Mouse (Mus musculus) lung, embryonic 16.5 days (tissue): ENCODE results near the gene 2010111I01Rik. TPM values are rescaled to one million over a fixed set of nuclear protein-coding genes. Genes with fewer than 3 reads are reported as not detected.

ENCODE experiments used
- ATAC-seq: fragments of 200-750 bp; cut with Nextera tagmentation; 2 replicates; pipeline ENCODE4 v1.8.0; 2017; ENCODE audit warnings: low read depth, mild to moderate bottlenecking, moderate library complexity
- H3K27ac ChIP-seq: fragments of 300-500 bp; sonication (generic); 2 replicates; pipeline ENCODE4 v1.5.1; 2014; ENCODE audit warnings: mild to moderate bottlenecking, control low read depth, low read length
- H3K27me3 ChIP-seq: fragments of 300-500 bp; sonication (generic); 2 replicates; pipeline ENCODE4 v1.6.1; 2014; ENCODE audit warnings: low read depth, low read length, mixed read lengths; ENCODE audit not compliant: control insufficient read depth, insufficient read depth
- H3K36me3 ChIP-seq: fragments of 300-500 bp; sonication (generic); 2 replicates; pipeline ENCODE4 v1.6.1; 2014; ENCODE audit warnings: low read length; ENCODE audit not compliant: control insufficient read depth, insufficient read depth
- H3K4me1 ChIP-seq: fragments of 300-500 bp; sonication (generic); replicated peaks from 2 replicates; pipeline ENCODE4 v1.6.1; 2014; ENCODE audit warnings: low read length, mixed read lengths; ENCODE audit not compliant: control insufficient read depth, insufficient read depth
- H3K4me2 ChIP-seq: fragments of 300-500 bp; sonication (generic); 2 replicates; pipeline ENCODE4 v1.6.1; 2014; ENCODE audit warnings: low read depth, low read length, control low read depth
- H3K4me3 ChIP-seq: fragments of 300-500 bp; sonication (generic); 2 replicates; pipeline ENCODE4 v1.5.1; 2014; ENCODE audit warnings: mild to moderate bottlenecking, low read length, control low read depth
- H3K9ac ChIP-seq: fragments of 300-500 bp; sonication (generic); 2 replicates; pipeline ENCODE4 v1.6.1; 2014; ENCODE audit warnings: low read length, control low read depth
- H3K9me3 ChIP-seq: fragments of 300-500 bp; sonication (generic); 2 replicates; pipeline ENCODE4 v1.6.1; 2016; ENCODE audit warnings: low read length; ENCODE audit not compliant: control insufficient read depth
- WGBS: fragments of 180-500 bp; shearing (Covaris S2); extraction: QIAGEN DNeasy Blood & Tissue Kit; methylation state at CpG from one replicate; pipeline ENCODE4 v1.1.7; 2014; 5-methylcytosine and 5-hydroxymethylcytosine counted together
- polyA plus RNA-seq: library from polyadenylated mRNA; unstranded; fragments of >200 nt; fragmentation: Nextera tagmentation; extraction: Ambion mirVana; gene quantifications from 2 replicates; pipeline ENCODE4 v1.2.1, GENCODE M21; 2015

Gene 2010111I01Rik
- polyA plus RNA-seq, 1 experiment from 2014 or later = 129 TPM

- no peak for ATAC-seq
- 91% methylated on average over 7 of the region's 7 CpGs for WGBS
- peaks cover 14% of the 10 kb centered on the region for H3K4me1 ChIP-seq
- H3K27me3 ChIP-seq = no peaks in the 10 kb centered on the region
- no peak overlapping the region for H3K27ac ChIP-seq
- no peak overlapping the region for H3K4me3 ChIP-seq
- peaks cover 4% of the 10 kb centered on the region; the same call in 1 of the 2 replicates for H3K36me3 ChIP-seq
- no peaks in the 10 kb centered on the region for H3K9me3 ChIP-seq
- no peak overlapping the region for H3K4me2 ChIP-seq
- H3K9ac ChIP-seq = no peak overlapping the region
Observed at GRCm38 (mm10) chr13:63319814-63320213, 355.1 kb downstream of the 2010111I01Rik start.

DNA sequence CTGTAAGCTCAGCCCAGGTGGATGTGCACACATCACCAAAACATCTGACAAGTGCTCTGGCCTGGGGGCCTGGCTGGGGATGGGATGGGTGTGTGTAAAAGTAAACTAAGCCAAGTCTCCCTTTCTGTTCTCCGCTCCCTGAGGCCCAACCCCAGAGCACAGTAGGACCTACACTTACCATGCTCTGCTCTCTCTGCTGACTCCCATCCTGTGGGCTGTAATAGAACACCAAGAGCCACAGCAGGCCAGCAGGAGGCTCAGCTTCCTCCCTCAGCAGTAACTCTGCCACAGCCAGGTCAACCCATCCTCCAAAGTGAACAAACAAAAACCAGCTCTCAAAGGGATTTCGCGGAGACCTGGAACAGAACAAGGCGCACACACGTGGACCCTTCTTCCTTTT is 357.0 kb downstream of the 2010111I01Rik start:
- Histone ChIP-seq H3K4me3 (no peak overlapping the region), H3K36me3 (peaks cover 4% of the 10 kb centered on the region; the same call in 1 of the 2 replicates), H3K27ac (no peak overlapping the region), H3K9me3 (no peaks in the 10 kb centered on the region), H3K9ac (no peak overlapping the region), H3K27me3 (no peaks in the 10 kb centered on the region), H3K4me2 (no peak overlapping the region), H3K4me1 (peaks cover 15% of the 10 kb centered on the region)
- no peak for ATAC-seq
- 58% methylated on average over 5 of the region's 5 CpGs for WGBS

- peaks cover 15% of the 10 kb centered on the region for H3K4me1 ChIP-seq
- no peak overlapping the region for H3K4me3 ChIP-seq
- ATAC-seq = no peak
- H3K9me3 ChIP-seq = no peaks in the 10 kb centered on the region
- no peaks in the 10 kb centered on the region for H3K27me3 ChIP-seq
- no peak overlapping the region for H3K9ac ChIP-seq
- H3K36me3 ChIP-seq = no peaks in the 10 kb centered on the region
- WGBS = 88% methylated on average over 6 of the region's 6 CpGs
- no peak overlapping the region for H3K27ac ChIP-seq
- no peak overlapping the region for H3K4me2 ChIP-seq
Observed at GRCm38 (mm10) chr13:63322756-63323155, 358.1 kb downstream of the 2010111I01Rik start.

DNA sequence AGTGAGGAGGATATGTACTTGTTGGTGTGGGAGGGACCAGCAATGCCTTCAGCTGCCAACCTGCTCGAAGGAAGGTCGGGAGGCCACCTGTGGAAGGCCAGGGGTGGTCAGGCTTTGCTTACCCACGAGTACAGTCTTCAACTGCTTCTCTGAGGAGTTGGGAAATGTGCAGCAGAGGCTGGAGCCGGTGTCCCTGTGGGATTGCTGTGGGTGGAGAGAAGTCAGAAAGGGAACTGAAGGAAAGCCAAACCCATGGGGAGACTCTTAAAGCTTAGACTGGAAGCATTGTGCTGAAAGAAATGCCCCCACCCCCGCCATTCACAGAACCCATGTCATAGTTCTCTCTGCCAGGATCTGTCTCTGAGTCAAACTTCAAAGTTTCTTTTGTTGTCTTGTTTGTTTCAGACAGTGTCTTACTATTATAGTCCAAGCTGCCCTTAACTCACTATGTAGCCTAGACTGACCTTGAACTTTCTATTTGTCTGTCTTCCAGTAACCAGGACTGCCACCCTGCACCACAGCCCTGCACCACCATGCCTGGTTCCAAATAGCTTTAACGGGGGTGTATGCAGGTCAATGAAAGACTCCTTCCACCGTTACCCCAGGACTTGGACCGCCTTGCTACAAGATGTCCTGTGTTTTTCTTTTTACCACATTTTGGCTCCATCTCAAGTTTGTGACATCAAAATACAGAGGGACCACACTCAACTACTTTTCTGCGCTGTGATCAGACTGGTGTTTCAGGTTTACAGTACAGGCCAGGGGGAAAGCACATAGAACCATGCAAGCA is 358.8 kb downstream of the 2010111I01Rik start:
- Histone ChIP-seq H3K4me1 (peaks cover 15% of the 10 kb centered on the region), H3K4me3 (no peak overlapping the region), H3K36me3 (no peaks in the 10 kb centered on the region), H3K9ac (no peak overlapping the region), H3K9me3 (no peaks in the 10 kb centered on the region), H3K27me3 (no peaks in the 10 kb centered on the region), H3K27ac (peak overlapping the region; percentile 15; the same call in 1 of the 2 replicates), H3K4me2 (no peak overlapping the region)
- peak; percentile 48 for ATAC-seq
- WGBS = 50% methylated on average over 9 of the region's 9 CpGs

- Histone ChIP-seq H3K27ac (peak overlapping the region; percentile 36; the same call in 1 of the 2 replicates), H3K27me3 (no peaks in the 10 kb centered on the region), H3K4me3 (no peak overlapping the region), H3K4me1 (peaks cover 15% of the 10 kb centered on the region), H3K9me3 (no peaks in the 10 kb centered on the region), H3K36me3 (no peaks in the 10 kb centered on the region), H3K4me2 (no peak overlapping the region), H3K9ac (no peak overlapping the region)
- no peak for ATAC-seq
- WGBS = 45% methylated on average over 3 of the region's 3 CpGs
Observed at GRCm38 (mm10) chr13:63324311-63324710, 359.6 kb downstream of the 2010111I01Rik start.

GRCm38 (mm10) chr13:63324978-63325848 is 360.5 kb downstream of the 2010111I01Rik start:
- Histone ChIP-seq H3K27ac (peak overlapping the region; percentile 36; the same call in 1 of the 2 replicates), H3K4me3 (no peak overlapping the region), H3K9ac (no peak overlapping the region), H3K36me3 (no peaks in the 10 kb centered on the region), H3K9me3 (no peaks in the 10 kb centered on the region), H3K4me1 (peaks cover 20% of the 10 kb centered on the region), H3K4me2 (no peak overlapping the region), H3K27me3 (no peaks in the 10 kb centered on the region)
- ATAC-seq = no peak
- WGBS = 53% methylated on average over 10 of the region's 10 CpGs

DNA sequence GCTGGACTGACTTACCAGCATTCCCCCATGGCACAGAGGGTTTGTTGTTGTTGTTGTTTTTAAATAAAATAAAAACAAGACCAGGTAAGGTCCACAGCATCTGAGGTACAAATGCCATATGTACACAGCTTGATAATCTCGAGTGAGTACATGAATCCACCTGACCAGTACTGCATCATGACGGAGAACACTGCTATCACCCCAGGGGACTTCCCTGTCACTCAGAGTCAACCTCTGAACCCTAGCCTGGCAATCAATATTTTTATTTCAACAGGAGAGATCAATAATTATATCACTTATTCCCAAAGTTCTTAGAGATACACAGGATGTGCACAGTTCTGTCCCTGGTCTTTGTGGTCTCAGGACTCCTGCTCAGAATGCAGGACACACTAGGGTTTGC is 361.3 kb downstream of the 2010111I01Rik start:
- no peaks in the 10 kb centered on the region for H3K36me3 ChIP-seq
- no peaks in the 10 kb centered on the region for H3K9me3 ChIP-seq
- H3K27me3 ChIP-seq = no peaks in the 10 kb centered on the region
- peaks cover 22% of the 10 kb centered on the region for H3K4me1 ChIP-seq
- H3K27ac ChIP-seq = no peak overlapping the region
- no peak overlapping the region for H3K4me3 ChIP-seq
- no peak overlapping the region for H3K4me2 ChIP-seq
- no peak for ATAC-seq
- no peak overlapping the region for H3K9ac ChIP-seq
- 74% methylated on average over 2 of the region's 2 CpGs for WGBS

- Histone ChIP-seq H3K9me3 (no peaks in the 10 kb centered on the region), H3K27ac (peak overlapping the region; percentile 32; the same call in 1 of the 2 replicates), H3K4me3 (no peak overlapping the region), H3K27me3 (no peaks in the 10 kb centered on the region), H3K36me3 (no peaks in the 10 kb centered on the region), H3K4me2 (no peak overlapping the region), H3K9ac (no peak overlapping the region; the same call in 1 of the 2 replicates), H3K4me1 (peaks cover 9% of the 10 kb centered on the region; the same call in 1 of the 2 replicates)
- WGBS = 32% methylated on average over 9 of the region's 9 CpGs
- ATAC-seq = no peak
Observed at GRCm38 (mm10) chr13:63330236-63330860, 365.7 kb downstream of the 2010111I01Rik start.
